Mouse (Mus musculus): Measurements from ENCODE around the gene Cfap46. TPM values are rescaled to one million over a fixed set of nuclear protein-coding genes. Genes with fewer than 3 reads are reported as not detected.

Gene Cfap46
- polyA plus RNA-seq, 1 experiment from 2014 or later: not detected

DNA sequence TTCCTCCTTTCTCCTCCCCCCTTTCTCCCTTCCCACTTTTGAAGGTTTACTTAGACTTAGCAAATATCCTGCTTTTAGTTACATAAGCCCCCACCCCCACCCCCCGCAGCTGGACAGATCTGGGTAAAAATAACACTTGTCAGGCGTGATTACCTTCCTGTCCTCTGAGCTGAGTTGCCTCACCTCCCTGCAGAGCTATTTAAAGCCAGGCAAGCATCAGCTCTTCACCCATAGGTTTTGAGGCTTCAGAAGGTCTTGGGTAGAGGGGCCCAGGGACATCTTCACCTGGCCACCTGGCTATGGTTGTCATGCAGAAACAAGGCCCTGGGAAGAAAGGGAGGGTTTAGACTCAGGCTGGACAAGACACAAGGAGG is 20.2 kb upstream of the Cfap46 start:
- no peak overlapping the region for H3K4me3 ChIP-seq (replicated peaks)
- H3K4me2 ChIP-seq: no peak overlapping the region
- 0 out of 2 replicates have a peak, but pooled peaks cover 2% of the 10 kb centered on the region for H3K27me3 ChIP-seq
- H3K9ac ChIP-seq: no peak overlapping the region
- ATAC-seq (ENCODE audit: insufficient read depth): no peak
- H3K9me3 ChIP-seq (replicated peaks): no peaks in the 10 kb centered on the region
- 3% methylated on average over 2 of the region's 2 CpGs for WGBS (ENCODE audit: insufficient replicate concordance)
- no peak overlapping the region for H3K27ac ChIP-seq (replicated peaks)
- peaks cover 5% of the 10 kb centered on the region for H3K4me1 ChIP-seq (replicated peaks)
- no peaks in the 10 kb centered on the region for H3K36me3 ChIP-seq (replicated peaks)

DNA sequence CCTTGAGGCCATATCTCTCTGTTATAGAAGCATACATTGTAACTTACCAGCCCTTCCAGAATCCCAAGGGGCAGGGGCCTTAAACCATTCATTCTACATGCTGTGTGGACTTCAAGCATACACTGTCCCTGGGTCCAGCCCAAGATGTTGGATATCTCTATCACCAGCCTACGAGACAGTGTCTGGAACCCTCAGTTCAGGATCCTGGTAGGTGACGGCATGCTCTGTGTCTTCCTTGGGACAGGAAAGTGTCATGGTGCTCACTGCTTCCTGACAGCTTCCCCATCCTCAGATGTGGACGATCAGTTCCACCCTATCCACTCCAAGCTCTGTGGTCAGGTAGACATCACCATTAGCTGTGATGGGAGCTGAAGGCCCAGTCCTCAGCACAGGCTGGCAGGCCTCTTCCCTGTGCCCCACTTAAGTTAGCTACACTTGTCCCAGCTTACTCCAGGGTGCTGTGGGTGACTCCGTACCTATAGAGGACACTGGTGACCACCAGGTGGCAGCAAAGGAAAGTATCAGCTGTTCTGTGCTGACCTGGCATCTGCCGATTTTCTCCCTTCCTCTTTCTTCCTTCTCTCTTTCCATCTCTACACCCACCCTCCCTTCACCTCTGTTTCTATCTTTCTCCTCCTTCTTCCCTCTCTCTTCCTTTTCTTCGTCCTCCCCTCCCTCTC is 19.7 kb upstream of the Cfap46 start:
- no peak overlapping the region for H3K9ac ChIP-seq
- H3K4me2 ChIP-seq: no peak overlapping the region
- no peaks in the 10 kb centered on the region for H3K9me3 ChIP-seq (replicated peaks)
- 0 out of 2 replicates have a peak, but pooled peaks have one; percentile 58 for ATAC-seq (ENCODE audit: insufficient read depth)
- no peaks in the 10 kb centered on the region for H3K27me3 ChIP-seq
- H3K4me1 ChIP-seq (replicated peaks): peaks cover 5% of the 10 kb centered on the region
- WGBS (ENCODE audit: insufficient replicate concordance): 18% methylated on average over 6 of the region's 6 CpGs
- H3K36me3 ChIP-seq (replicated peaks): no peaks in the 10 kb centered on the region
- no peak overlapping the region for H3K4me3 ChIP-seq (replicated peaks)
- H3K27ac ChIP-seq (replicated peaks): no peak overlapping the region

DNA sequence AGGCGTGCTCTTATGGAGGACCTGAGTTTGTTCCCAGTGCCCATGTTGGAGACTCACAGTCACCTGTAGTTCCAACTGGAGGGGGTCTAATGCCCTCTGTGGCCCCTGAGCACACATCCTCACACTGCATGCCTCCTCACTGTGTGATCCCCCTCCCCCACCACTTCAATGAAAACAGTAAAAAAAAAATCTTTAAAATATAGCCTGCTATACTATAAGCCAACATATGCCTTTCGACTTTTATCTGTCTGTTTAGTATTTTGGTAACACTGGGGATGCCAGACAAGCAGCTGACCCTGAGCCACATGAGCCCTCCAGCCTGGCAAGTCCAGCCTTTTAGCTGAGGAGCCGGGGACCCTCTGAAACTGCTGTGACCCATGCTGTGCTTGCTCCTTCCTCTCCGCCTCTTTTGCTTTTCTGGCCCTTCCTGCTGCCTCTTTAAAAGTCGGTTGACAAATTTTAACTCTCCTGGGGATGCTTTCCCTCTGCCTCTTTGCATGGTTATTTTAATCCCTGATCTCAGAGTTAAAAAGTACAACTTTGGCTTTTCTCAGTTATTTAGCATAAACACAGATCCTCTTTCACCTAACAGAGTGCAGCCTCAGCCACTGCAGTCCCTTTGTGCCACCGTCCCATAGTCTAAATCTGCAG is 18.2 kb upstream of the Cfap46 start:
- Histone ChIP-seq H3K4me1 (replicated peaks) (peaks cover 5% of the 10 kb centered on the region), H3K9ac (no peak overlapping the region), H3K36me3 (replicated peaks) (no peaks in the 10 kb centered on the region), H3K4me3 (replicated peaks) (no peak overlapping the region), H3K9me3 (replicated peaks) (no peaks in the 10 kb centered on the region), H3K4me2 (no peak overlapping the region), H3K27me3 (no peaks in the 10 kb centered on the region), H3K27ac (replicated peaks) (no peak overlapping the region)
- ATAC-seq (ENCODE audit: insufficient read depth): no peak
- 41% methylated on average over 6 of the region's 6 CpGs for WGBS (ENCODE audit: insufficient replicate concordance)

DNA sequence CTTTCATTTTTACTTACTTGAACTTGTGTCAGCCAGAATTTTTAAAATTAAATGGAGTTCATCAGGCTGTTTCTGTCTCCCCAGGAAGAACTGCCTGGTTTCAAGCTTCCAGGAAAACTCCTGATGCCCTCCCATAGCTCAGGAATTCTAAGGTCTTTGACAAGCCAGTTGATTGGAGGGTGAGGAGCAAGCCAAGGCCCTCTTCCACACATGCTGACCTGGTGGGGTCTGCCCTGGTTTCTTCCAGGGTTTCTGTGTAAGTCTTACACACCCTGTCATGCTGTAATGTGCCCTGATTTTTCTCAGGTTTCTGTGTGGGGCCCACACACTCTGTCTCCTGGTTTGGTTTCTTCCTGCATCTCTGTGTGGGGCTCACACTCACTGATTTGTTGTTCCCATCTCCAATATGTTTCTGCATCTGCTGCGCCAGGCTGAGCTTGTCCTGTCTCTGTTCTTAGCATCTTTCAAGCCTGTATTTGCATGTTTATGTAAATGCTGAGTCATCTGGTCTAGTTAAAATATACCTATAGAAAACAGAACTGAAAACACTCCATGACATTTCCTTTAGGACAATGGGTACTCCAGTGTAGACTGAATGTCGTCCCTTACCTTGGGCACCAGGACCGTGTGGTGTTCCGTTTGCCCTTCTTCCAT is 9.2 kb upstream of the Cfap46 start:
- WGBS (ENCODE audit: insufficient replicate concordance): 77% methylated on average over 4 of the region's 4 CpGs
- no peak for ATAC-seq (ENCODE audit: insufficient read depth)
- Histone ChIP-seq H3K9me3 (replicated peaks) (no peaks in the 10 kb centered on the region), H3K4me1 (replicated peaks) (no peaks in the 10 kb centered on the region), H3K9ac (no peak overlapping the region), H3K27me3 (no peaks in the 10 kb centered on the region), H3K4me3 (replicated peaks) (no peak overlapping the region), H3K36me3 (replicated peaks) (no peaks in the 10 kb centered on the region), H3K27ac (replicated peaks) (no peak overlapping the region), H3K4me2 (no peak overlapping the region)

DNA sequence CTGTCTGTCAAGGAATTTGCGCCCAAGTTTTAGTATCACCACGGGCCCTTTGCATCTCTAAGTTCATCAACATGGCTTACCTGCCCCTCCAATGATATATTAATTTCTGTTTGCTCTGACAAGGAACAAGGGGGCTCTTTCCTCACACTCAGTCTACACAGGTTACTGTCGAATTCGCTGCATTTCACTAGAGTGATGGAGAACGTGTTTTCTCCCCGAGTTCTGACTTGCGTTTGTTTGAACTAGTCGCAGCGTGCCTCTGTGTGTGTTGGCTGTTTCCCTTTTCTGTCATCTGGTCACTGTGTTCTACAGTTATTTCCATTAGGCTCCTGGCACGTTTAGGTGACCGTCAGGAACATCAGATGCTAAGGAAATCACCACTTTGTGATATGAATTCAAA is 8.6 kb upstream of the Cfap46 start:
- Histone ChIP-seq H3K36me3 (replicated peaks) (no peaks in the 10 kb centered on the region), H3K9ac (no peak overlapping the region), H3K4me1 (replicated peaks) (no peaks in the 10 kb centered on the region), H3K4me3 (replicated peaks) (no peak overlapping the region), H3K27me3 (no peaks in the 10 kb centered on the region), H3K27ac (replicated peaks) (no peak overlapping the region), H3K4me2 (no peak overlapping the region), H3K9me3 (replicated peaks) (no peaks in the 10 kb centered on the region)
- 66% methylated on average over 11 of the region's 11 CpGs for WGBS (ENCODE audit: insufficient replicate concordance)
- no peak for ATAC-seq (ENCODE audit: insufficient read depth)

DNA sequence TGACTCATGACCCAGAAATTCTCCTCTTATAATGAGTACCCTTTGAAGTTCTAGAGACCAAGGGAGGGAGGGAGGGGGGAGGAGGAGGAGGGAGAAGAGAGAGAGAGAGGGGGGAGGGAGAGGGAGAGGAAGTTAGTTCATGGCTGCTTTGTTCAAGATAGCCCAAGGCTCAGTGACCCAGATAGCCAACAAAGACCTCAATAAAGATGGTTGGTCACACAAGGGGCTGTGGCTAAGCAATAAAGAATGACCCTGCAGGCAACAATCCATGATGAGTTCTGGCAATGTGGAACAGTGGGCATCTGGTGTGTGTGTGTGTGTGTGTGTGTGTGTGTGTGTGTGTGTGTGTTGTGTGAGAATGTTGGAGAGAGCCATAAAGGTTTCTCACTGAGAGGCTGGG is 1.7 kb upstream of the Cfap46 start:
- Histone ChIP-seq H3K4me2 (no peak overlapping the region), H3K9ac (no peak overlapping the region), H3K36me3 (replicated peaks) (no peaks in the 10 kb centered on the region), H3K27me3 (peaks cover 16% of the 10 kb centered on the region), H3K4me1 (replicated peaks) (peaks cover 10% of the 10 kb centered on the region), H3K4me3 (replicated peaks) (no peak overlapping the region), H3K9me3 (replicated peaks) (no peaks in the 10 kb centered on the region), H3K27ac (replicated peaks) (no peak overlapping the region)
- ATAC-seq (ENCODE audit: insufficient read depth): no peak

DNA sequence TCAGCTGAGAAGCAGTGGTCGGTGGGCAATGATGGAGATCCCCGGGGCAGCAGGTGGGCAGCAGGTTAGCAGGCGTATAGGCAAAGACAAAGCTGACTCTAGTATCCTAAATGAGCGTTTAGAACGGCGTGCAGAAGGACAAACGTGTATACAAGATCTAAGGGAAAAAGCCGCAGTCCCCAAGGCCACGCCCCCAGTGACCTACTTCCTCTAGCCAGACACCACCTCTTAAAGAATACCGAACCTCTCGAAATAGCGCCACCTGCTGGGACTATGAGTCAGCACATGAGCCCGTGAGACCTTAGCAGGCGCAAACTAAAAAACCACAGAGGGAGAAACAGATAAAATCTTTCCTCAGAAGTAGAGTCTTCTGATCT is 924 bp upstream of the Cfap46 start:
- Histone ChIP-seq H3K9me3 (replicated peaks) (no peaks in the 10 kb centered on the region), H3K27me3 (peaks cover 16% of the 10 kb centered on the region), H3K4me3 (replicated peaks) (peak overlapping the region; percentile 54), H3K36me3 (replicated peaks) (no peaks in the 10 kb centered on the region), H3K4me2 (peak overlapping the region; percentile 75), H3K9ac (0 out of 2 replicates have a peak overlapping the region, but pooled peaks have one; percentile 11), H3K27ac (replicated peaks) (no peak overlapping the region), H3K4me1 (replicated peaks) (peaks cover 10% of the 10 kb centered on the region)
- WGBS (ENCODE audit: insufficient replicate concordance): 1% methylated on average over 14 of the region's 14 CpGs
- ATAC-seq (ENCODE audit: insufficient read depth): peak; percentile 51; the same call in 1 of the 2 replicates

DNA sequence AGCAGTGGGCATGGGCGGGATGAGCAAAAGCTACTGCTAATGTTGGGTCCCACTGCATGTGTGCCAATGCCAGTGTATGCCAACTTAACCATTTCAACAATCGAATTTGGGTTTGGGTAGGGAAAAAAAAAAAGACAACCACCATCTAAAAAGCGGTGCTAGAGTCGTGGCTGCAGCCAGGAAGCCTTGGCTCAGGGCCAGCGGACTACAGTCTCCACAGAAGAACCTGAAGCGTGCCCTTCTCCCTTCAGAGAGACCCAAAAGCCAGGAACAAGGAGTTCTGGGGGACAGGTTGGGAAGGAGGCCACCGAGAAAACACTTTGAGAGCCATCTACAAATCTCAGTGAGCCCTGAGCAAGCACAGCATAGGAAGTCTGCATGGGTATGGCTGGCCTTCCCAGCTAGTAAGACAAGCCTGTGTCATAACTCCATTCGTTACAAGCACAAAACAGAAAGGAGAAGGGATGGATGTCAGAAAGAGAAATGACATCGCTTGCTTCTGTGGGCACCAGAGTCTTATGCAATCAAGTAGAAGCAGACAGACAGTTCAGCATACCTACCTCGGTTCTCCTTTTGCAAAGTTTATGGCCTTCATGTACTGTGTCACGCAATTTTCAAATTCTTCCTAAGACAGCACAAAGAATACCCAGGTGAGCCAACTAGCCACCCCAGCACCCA is 1.6 kb downstream of the Cfap46 start:
- H3K27ac ChIP-seq (replicated peaks): no peak overlapping the region
- H3K36me3 ChIP-seq (replicated peaks): no peaks in the 10 kb centered on the region
- H3K27me3 ChIP-seq: peaks cover 16% of the 10 kb centered on the region
- no peaks in the 10 kb centered on the region for H3K9me3 ChIP-seq (replicated peaks)
- ATAC-seq (ENCODE audit: insufficient read depth): no peak
- H3K9ac ChIP-seq: no peak overlapping the region
- peaks cover 10% of the 10 kb centered on the region for H3K4me1 ChIP-seq (replicated peaks)
- no peak overlapping the region for H3K4me3 ChIP-seq (replicated peaks)
- 48% methylated on average over 11 of the region's 11 CpGs for WGBS (ENCODE audit: insufficient replicate concordance)
- no peak overlapping the region for H3K4me2 ChIP-seq

DNA sequence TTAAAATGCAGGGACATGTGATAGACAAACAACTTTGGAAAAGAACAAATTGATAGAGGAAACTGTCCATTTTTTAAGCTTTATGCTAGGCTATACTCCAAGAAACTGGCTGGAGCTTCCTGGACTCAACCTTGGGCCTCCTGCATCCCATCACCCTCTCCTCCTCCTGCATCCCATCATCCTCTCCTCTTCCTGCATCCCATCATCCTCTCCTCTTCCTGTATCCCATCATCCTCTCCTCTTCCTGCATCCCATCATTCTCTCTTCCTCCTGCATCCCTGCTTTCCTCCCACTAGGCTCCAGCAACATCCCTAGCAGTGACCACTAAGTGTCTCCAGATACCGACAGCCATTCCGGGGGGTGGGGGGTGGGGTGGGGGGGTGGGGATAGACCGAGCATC is 7.2 kb downstream of the Cfap46 start:
- H3K36me3 ChIP-seq (replicated peaks): no peaks in the 10 kb centered on the region
- no peak overlapping the region for H3K27ac ChIP-seq (replicated peaks)
- no peak overlapping the region for H3K4me3 ChIP-seq (replicated peaks)
- no peak for ATAC-seq (ENCODE audit: insufficient read depth)
- no peaks in the 10 kb centered on the region for H3K9me3 ChIP-seq (replicated peaks)
- no peaks in the 10 kb centered on the region for H3K4me1 ChIP-seq (replicated peaks)
- H3K4me2 ChIP-seq: no peak overlapping the region
- H3K9ac ChIP-seq: no peak overlapping the region
- H3K27me3 ChIP-seq: no peaks in the 10 kb centered on the region
- 68% methylated on average over 3 of the region's 3 CpGs for WGBS (ENCODE audit: insufficient replicate concordance)

DNA sequence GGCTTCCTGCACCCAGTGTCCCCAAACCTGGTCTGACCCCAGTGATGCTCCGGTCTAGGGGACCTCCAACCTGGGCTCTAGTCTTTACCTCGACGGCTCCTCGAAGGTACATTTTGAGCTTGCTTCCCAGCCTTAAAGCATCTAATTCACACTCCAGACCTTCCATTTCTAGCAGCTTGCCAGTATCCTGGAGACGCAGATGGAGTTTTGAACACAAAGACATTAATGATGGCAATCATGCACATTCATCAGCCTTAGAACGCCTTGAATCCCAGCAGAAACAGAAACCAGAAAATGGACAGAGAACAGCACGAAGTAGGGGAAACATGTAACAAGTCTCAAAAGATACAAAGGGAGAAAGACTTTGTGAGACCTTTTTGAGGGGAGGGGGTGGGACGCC is 16.7 kb downstream of the Cfap46 start:
- Histone ChIP-seq H3K4me2 (no peak overlapping the region), H3K9me3 (replicated peaks) (no peaks in the 10 kb centered on the region), H3K4me3 (replicated peaks) (no peak overlapping the region), H3K4me1 (replicated peaks) (no peaks in the 10 kb centered on the region), H3K9ac (no peak overlapping the region), H3K27ac (replicated peaks) (no peak overlapping the region), H3K36me3 (replicated peaks) (no peaks in the 10 kb centered on the region), H3K27me3 (no peaks in the 10 kb centered on the region)
- WGBS (ENCODE audit: insufficient replicate concordance): 65% methylated on average over 8 of the region's 8 CpGs
- ATAC-seq (ENCODE audit: insufficient read depth): no peak

DNA sequence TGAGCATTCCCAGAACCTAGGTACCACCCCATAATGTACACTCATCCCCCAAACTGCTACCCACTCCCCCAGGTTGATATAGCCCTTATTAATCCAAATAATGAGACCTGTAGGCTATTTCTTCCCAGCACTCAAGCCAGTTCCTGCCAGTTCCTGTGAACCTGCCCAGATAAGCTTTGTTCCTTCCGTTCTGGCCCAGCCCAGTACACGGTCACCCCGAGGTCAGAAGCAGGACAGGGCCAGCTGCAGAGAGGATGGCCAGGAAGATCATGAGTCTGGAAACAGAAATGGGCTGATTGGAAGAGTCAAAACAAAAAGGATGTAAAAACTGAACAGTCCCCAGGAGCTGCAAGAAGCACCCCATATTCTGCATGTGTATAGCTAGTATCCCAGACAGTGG is 20.3 kb downstream of the Cfap46 start:
- Histone ChIP-seq H3K36me3 (replicated peaks) (no peaks in the 10 kb centered on the region), H3K4me2 (no peak overlapping the region), H3K27ac (replicated peaks) (no peak overlapping the region), H3K4me1 (replicated peaks) (no peaks in the 10 kb centered on the region), H3K4me3 (replicated peaks) (no peak overlapping the region), H3K9ac (no peak overlapping the region), H3K27me3 (no peaks in the 10 kb centered on the region), H3K9me3 (replicated peaks) (no peaks in the 10 kb centered on the region)
- WGBS (ENCODE audit: insufficient replicate concordance): 29% methylated on average over 3 of the region's 3 CpGs
- no peak for ATAC-seq (ENCODE audit: insufficient read depth)

Data from liver, embryonic 15.5 days (tissue).